Mouse (Mus musculus) adipocyte (in vitro differentiated cells): ENCODE measurements around the gene Chchd3.

Source experiments
- DNase-seq: peaks from one replicate; pipeline ENCODE4 v3.0.0-alpha.2; 2016; ENCODE audit warnings: low spot score

Gene Chchd3

DNA sequence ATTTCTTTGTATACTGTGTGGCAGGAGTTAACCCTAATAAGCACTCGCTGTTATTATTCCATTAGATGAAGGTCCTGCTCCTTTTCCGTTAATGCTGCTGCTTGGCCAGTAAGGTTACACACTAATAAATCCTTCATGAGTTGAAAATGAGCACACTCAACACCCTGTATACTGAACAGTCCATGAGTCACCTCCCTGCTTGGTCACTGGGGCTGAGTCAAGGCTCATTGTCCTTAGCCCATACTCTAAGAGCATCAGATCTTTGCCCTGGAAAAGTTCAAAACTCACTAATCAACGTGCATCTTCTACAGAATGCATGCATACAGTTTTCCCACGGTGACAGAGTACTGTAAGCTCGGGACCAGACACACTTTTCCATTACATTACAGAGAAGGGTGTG, 124.5 kb downstream of the Chchd3 start:
- no peak for DNase-seq

- no peak for DNase-seq
Observed at GRCm38 (mm10) chr6:32931106-32931770, 128.8 kb downstream of the Chchd3 start.

- DNase-seq: peak; percentile 36
Observed at GRCm38 (mm10) chr6:32922391-32922790, 137.7 kb downstream of the Chchd3 start.

GRCm38 (mm10) chr6:32920091-32920490, 140.0 kb downstream of the Chchd3 start:
- no peak for DNase-seq

- no peak for DNase-seq
Observed at GRCm38 (mm10) chr6:32910692-32911091, 149.4 kb downstream of the Chchd3 start.

- no peak for DNase-seq
Observed at GRCm38 (mm10) chr6:32899061-32899460, 161.0 kb downstream of the Chchd3 start.

GRCm38 (mm10) chr6:32894100-32894499, 166.0 kb downstream of the Chchd3 start:
- DNase-seq: no peak

DNA sequence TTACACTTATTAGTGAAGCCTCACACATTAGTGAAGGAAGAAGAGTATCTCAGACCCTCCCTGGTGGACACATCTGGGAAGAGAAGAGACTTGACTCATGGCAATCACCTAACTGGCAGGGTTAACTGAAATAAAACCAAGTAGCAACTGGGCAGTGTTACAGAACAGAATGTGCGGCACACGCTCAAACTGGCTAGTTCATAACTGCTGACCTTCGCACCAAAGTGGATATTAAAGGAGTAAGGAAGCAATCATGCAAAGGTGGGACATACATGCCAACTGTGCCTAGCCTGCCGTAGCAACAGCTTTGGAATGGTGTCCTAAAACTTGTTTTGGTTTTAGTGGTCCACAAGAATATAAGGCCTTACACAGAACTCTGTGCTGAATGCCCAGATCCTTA, 169.3 kb downstream of the Chchd3 start:
- DNase-seq: no peak

- no peak for DNase-seq
Observed at GRCm38 (mm10) chr6:32888894-32889529, 171.0 kb downstream of the Chchd3 start.

DNA sequence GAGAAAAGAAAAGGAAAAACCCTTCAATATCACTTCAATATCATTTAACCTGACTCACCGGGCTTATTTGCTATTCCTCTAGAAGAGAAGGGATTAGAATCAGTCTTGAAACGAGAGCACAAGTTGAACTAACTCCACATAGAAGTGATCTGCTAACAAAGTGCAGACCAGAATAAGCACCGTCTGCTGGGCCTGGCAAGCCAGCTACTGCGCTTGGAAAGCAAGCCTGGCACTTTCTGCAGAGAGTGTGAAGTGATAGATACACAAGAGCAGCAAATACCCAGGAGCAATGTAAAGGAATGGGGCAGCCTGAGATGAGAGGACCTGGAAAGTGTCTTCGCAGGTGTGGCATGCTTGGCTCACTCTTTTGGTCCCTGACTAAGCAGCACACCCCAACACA, 181.5 kb downstream of the Chchd3 start:
- no peak for DNase-seq

DNA sequence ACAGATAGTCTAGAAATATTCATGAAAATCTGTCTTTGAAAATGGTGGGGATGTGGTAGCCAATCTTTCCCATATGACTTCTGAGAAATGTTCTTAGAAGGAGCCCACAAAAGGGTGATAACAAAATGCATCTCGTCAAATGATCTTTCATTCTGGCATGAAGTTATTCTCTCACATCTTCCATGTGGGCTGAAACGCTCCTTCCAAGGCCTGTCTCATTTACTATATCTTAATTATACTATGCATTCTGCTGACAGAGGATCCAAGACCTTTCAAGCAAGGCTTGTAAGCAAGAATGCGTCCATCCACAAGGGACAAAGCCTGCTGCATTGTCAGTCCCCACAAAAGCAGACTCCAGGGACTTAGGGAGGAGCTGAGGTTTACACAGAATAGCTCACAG, 185.9 kb downstream of the Chchd3 start:
- no peak for DNase-seq

DNA sequence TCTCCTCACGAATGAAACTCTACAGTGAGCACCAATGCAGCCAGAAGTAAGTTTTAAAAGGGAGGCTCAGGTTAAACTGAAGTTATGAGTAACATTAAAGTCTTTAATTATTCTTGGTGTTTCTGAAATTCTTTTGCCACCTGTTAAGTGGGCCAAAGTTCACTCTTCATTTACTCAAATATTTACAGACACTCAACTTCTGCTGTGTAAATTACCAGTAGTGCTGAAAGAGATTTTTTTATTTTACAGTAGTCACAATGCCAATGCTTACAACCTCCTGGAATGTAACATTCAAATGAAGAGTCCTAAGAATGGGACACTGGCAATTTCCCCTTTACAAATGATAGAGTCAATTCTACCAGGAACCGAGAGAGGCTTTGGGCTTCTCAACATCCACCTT, 187.3 kb downstream of the Chchd3 start:
- no peak for DNase-seq

GRCm38 (mm10) chr6:32850960-32851359, 209.1 kb downstream of the Chchd3 start:
- DNase-seq: no peak

DNA sequence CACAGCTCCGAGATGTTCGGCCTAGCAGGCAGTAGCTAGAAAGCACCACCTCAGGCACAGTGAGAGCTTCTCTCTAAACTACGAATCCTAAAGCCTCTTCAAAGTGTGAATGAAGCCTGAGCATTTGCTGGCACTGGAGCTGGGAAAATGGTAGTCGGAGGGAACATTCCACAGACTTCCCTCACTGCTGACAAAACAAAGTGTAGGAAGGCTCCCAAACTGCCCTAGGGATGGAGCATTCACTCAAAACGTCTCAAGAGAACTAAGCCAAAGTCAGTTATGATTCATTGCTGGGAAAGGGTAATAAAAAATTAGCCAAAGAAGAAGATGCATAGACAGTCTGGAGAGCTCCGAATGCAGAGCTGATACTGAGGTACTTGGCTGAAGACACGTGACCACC, 211.1 kb downstream of the Chchd3 start:
- DNase-seq: peak; percentile 14

GRCm38 (mm10) chr6:32845463-32845862, 214.6 kb downstream of the Chchd3 start:
- no peak for DNase-seq

DNA sequence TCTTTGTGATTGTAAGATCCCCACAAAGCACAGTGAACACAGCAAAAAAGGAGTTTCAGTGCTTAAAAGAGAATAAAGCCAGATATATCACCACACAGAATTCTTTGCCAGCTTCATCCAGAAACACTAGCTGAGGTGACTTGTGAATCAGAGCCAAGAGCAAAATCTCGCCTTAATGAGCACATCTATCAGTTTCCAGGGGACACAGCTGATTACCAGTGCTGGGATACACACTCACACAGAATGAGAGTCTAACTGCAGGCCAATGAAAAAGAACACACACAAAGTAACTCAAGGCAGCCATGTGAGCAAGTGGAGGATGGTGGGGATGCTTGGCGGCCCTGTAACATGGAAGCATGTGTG, 222.1 kb downstream of the Chchd3 start:
- no peak for DNase-seq

- peak; percentile 24 for DNase-seq
Observed at GRCm38 (mm10) chr6:32837165-32837938, 222.7 kb downstream of the Chchd3 start.

DNA sequence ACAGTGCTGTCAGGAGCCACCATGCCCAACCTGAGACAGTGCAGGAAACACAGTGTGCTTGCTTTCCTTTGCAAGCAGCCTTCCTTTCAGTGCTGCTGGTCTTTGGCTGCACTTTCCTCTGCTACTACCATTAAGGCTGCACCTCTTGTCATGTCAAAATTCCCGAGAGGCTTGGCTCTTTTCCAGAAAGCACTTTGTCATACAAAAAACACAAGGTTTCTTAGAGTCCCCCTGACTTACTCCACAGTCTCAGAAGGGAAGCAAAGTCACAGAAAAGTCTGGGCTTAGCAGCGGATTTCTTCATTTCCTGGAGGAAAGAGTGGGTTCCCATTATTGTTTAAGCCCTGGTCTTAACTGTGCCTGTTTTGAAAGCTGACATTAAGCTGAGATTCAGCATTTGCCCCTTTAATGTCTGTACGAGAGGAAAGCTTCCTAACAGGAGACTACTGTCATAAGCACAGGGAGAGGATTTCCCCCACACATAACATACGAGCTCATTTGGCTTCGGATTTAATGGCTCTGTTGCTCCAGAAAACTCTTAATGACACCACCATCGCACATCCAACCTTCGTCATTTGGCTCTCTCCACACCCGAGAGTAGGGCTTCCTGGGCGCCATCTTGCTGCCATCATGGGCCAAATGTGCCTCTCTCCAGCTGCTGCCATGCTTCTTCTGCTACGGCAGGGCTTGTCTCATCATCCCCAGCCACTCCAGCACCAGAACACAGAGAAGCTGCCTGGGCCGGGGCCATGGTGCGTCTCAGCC, 236.0 kb downstream of the Chchd3 start:
- DNase-seq: peak; percentile 13

GRCm38 (mm10) chr6:32818961-32819360, 241.1 kb downstream of the Chchd3 start:
- DNase-seq: no peak

DNA sequence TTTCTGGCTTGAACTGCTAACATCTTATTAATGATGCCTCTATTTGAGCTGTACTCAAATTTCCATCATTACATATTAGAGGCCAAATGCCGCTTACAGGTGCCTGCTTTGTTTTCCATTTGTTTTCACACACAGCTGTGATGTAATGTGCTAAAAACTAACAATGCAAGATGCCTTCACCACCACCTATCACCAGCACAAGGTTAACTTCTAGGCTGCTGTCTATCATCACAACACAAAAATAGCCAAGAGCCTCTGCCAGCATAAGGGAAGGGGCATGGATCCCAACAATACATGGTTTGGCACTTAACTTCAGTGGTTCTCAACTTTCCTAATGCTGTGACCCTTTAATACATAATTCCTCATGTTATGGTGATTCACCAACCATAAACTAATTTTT, 251.3 kb downstream of the Chchd3 start:
- DNase-seq: no peak

DNA sequence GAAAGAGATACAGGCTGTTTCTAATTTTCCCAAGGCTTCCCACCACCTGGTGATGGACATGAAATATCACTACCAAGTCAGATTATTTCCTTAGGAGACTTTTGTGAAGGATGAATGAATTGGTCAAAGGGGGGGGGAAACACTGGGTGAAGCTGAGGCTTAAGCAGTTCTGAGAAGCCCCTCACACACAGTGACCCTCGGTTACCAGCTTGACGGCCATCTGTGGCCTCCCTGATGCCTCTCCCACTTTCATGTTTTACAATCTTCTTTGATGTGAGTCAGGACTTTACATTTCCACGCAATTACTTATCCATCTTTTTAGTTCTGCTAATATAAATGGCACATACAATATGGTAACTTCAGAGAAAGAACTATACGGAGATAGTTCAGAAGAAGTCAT, 252.3 kb downstream of the Chchd3 start:
- DNase-seq: no peak

DNA sequence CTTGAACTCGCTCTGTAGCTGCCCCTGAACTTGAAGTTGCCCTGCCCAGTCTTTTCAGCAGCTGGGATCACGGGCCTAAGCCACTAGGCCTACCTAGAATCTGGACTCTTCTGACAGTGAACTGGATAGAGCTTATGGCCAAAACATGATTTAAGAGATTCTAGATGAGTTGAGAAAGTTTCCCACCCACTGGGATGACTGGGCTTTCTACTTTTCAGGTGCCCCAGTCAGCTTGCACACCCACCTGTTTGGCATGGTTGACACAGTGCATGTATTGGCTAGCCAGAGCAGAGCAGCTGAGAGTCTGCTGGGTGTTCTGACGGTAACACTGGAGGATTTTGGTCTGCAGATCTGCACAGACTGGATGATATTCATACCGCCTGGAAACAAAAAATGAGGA, 256.4 kb downstream of the Chchd3 start:
- DNase-seq: no peak

DNA sequence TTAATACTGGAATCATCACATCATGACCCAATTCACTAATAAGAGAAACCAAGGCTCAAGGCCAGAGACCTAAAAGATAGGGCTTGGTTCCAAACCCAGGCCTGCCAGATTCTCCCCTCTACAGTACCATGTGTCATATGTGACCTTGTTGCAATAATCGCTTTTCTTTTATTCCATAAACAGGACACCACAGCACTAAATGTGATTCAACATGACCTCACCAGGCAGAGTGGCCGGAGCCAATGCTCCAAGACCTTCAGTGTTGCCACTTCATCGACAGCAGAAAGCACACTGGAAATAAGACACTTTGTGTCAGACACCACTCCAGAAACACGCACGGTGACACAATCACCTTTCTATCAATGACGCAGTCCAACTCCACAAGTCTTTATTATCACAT, 258.3 kb downstream of the Chchd3 start:
- no peak for DNase-seq
